Comparison of ENCODE assay signal across 8 mouse cellular contexts in the genomic region with DNA sequence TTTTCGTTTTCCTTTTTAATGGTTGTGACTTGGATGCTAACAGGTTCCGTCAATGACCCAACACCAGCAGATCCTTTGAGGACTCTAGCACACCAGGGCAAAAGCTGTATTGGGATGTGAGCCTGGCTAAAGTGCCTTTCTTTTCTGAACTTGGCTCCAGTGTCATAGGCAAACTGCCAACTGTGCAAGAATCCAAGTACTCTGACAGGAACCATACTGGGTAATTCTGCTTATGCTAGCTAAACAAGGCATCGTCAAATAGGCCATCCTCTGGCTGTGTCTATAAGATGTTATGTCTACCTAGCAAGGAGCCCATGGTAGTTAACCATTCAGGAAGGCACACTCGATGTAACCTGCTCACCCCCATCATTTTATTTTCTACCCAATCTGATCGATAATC. TPM values are rescaled to one million over a fixed set of nuclear protein-coding genes. Genes with fewer than 3 reads are reported as not detected.
DNase-seq lines count a peak whose midpoint lies in the region; ATAC-seq lines count a peak whose summit lies in the region.

No protein-coding gene starts in this region.

- H3K36me3 ChIP-seq in hindbrain, embryonic 16.5 days (ENCODE audit: control insufficient read depth, insufficient read depth, low read length) = peaks cover 15% of the 10 kb centered on the region; the same call in 1 of the 2 replicates
- H3K36me3 ChIP-seq in hindbrain, embryonic 10.5 days = peaks cover 90% of the 10 kb centered on the region
- H3K36me3 ChIP-seq in heart, embryonic 16.5 days (ENCODE audit: control insufficient read depth, insufficient read depth) = peaks cover 43% of the 10 kb centered on the region

- no peak overlapping the region for H3K4me3 ChIP-seq in hindbrain, embryonic 16.5 days (ENCODE audit: low read length)
- no peak overlapping the region for H3K4me3 ChIP-seq in hindbrain, embryonic 10.5 days
- no peak overlapping the region for H3K4me3 ChIP-seq in heart, embryonic 16.5 days (ENCODE audit: low read length)

- H3K4me2 ChIP-seq in hindbrain, embryonic 16.5 days (ENCODE audit: low read length) = no peak overlapping the region
- H3K4me2 ChIP-seq in heart, embryonic 16.5 days (ENCODE audit: low read depth, low read length) = no peak overlapping the region

- no peaks in the 10 kb centered on the region for H3K9me3 ChIP-seq in hindbrain, embryonic 16.5 days (ENCODE audit: control insufficient read depth, low read length)
- H3K9me3 ChIP-seq in hindbrain, embryonic 10.5 days = peaks cover 12% of the 10 kb centered on the region
- no peaks in the 10 kb centered on the region for H3K9me3 ChIP-seq in heart, embryonic 16.5 days (replicated peaks; ENCODE audit: control insufficient read depth, low read length)

- DNase-seq in hindbrain, embryonic 10.5 days (ENCODE audit: low spot score) = no peak
- peak; percentile 51 for DNase-seq in brain, adult 2 months (ENCODE audit: low read depth, low spot score)
- DNase-seq in lung, postnatal 14 days = peak; percentile 78
- DNase-seq in natural killer cell, adult 2 months (ENCODE audit: low spot score in 2 of 2) = no peak
- DNase-seq in left cerebral cortex, adult 8-10 months (ENCODE audit: low spot score in 2 of 2) = no peak

- WGBS in hindbrain, embryonic 16.5 days = 74% methylated on average over 5 of the region's 5 CpGs
- 91% methylated on average over 5 of the region's 5 CpGs for WGBS in hindbrain, embryonic 10.5 days
- WGBS in heart, embryonic 16.5 days = 67% methylated on average over 5 of the region's 5 CpGs

- ATAC-seq in hindbrain, embryonic 16.5 days = peak; percentile 56; the same call in 1 of the 2 replicates
- ATAC-seq in heart, embryonic 16.5 days (replicated peaks; ENCODE audit: extremely low read depth, insufficient read depth, low FRiP score) = peak; percentile 34; the same call in 1 of the 2 replicates
- no peak for ATAC-seq in CD4-positive, CD25-positive, alpha-beta regulatory T cell, adult 4 months

- H3K27me3 ChIP-seq in hindbrain, embryonic 16.5 days (replicated peaks; ENCODE audit: control insufficient read depth, insufficient read depth, low read length) = no peaks in the 10 kb centered on the region
- H3K27me3 ChIP-seq in hindbrain, embryonic 10.5 days (ENCODE audit: insufficient read depth, poor library complexity, severe bottlenecking) = no peaks in the 10 kb centered on the region
- no peaks in the 10 kb centered on the region for H3K27me3 ChIP-seq in heart, embryonic 16.5 days (ENCODE audit: control insufficient read depth, insufficient read depth, low read length)

- H3K4me1 ChIP-seq in hindbrain, embryonic 16.5 days (ENCODE audit: control insufficient read depth, insufficient read depth, low read depth, low read length) = peaks cover 5% of the 10 kb centered on the region
- no peaks in the 10 kb centered on the region for H3K4me1 ChIP-seq in hindbrain, embryonic 10.5 days (replicated peaks)
- peaks cover 12% of the 10 kb centered on the region for H3K4me1 ChIP-seq in heart, embryonic 16.5 days (ENCODE audit: control insufficient read depth, insufficient read depth, low read length)

- no peak overlapping the region for H3K9ac ChIP-seq in hindbrain, embryonic 16.5 days (ENCODE audit: low read depth, low read length)
- H3K9ac ChIP-seq in heart, embryonic 16.5 days (ENCODE audit: low read length) = no peak overlapping the region

- H3K27ac ChIP-seq in hindbrain, embryonic 16.5 days (ENCODE audit: low read depth, low read length) = no peak overlapping the region
- no peak overlapping the region for H3K27ac ChIP-seq in hindbrain, embryonic 10.5 days
- H3K27ac ChIP-seq in heart, embryonic 16.5 days (ENCODE audit: low read length) = peak overlapping the region; percentile 61

RNA-seq across cellular contexts. Expression of a gene that starts 51.1 kb away (rescaled TPM):
- 0.14 and 0.19 TPM in 2 replicates for polyA plus RNA-seq in hindbrain, embryonic 16.5 days (2015; fragmentation: Nextera tagmentation; extraction: Ambion mirVana)
- 0.83 and 0.88 TPM in 2 replicates for polyA plus RNA-seq in hindbrain, embryonic 10.5 days (2016; fragmentation: Nextera tagmentation; extraction: Ambion mirVana)
- 0.28 and 0.67 TPM in 2 replicates for polyA plus RNA-seq in heart, embryonic 16.5 days (2015; fragmentation: Nextera tagmentation; extraction: Ambion mirVana)
- total RNA-seq in left cerebral cortex, adult 8-10 months (2022) = under 1 TPM in 1 of 4 experiments, not detected in 3; 0.14 TPM
- under 1 TPM in 1 of 2 experiments, not detected in 1; 0.11 TPM for polyA plus RNA-seq in CD4-positive, CD25-positive, alpha-beta regulatory T cell, adult 4 months (2017; shearing (Covaris generic))

Comparison
In these comparisons a context has a peak if more than half of its experiments do, and no peak if none do; other contexts are left out.
1. DNase-seq: peak in brain, adult 2 months (single experiment) and lung, postnatal 14 days (single experiment); none in hindbrain, embryonic 10.5 days (single experiment), natural killer cell, adult 2 months (0 of 2) and left cerebral cortex, adult 8-10 months (0 of 2).